In the genomic region with DNA sequence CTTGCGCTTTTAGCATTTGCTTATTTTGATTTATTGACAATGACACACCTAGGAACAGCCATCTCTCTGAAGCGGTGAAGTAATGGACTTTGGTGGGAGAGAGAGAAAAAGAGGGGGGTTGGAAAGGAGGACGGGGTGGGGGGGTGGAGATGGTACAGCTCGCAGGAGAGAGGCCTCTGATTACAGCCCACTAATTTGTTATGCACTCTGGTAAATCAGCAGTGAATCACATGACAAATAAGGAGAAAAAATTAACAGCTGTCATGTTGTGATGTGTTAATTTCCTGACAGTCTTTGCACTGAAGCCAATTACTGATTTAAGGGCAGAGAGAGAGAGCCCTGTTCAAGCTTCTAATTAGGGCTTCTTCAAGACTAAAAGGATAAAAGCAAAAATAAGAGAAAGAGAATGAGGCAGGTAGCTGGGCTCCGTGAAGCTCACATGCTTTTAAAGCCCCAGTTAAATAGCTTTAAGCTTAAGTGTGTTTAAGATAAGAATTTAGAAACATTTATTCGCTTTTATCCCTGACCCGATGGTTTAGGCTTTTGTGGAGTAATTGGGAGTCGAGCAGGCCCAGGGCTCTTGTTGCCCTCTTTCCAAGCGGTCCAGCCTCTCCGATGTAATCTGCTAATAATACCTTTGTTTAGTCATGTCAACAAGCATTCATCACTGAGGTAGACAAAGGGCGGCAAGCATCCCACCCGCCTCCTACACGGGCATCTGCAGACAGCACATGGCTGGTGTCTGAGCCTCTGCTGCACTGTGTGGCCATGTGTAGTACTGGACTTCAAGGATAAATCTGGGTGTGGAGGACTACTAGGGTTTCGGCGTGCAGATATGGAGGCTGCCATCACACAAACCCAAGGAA, we compare ENCODE assay signal across 19 mouse cellular contexts.
DNase-seq lines count a peak whose midpoint lies in the region; ATAC-seq lines count a peak whose summit lies in the region.
"Had no signal": no experiment of that assay in that cellular context is flagged by ENCODE, and none has a peak within 500 bp of the region (broad histone marks: within the 10 kb centered on the region; RNA-seq: fewer than 3 reads in every experiment).

No protein-coding gene starts in this region.

- H3K4me3 ChIP-seq in midbrain, embryonic 12.5 days, result no peak overlapping the region
- no peak overlapping the region for H3K4me3 ChIP-seq in midbrain, embryonic 10.5 days
- H3K4me3 ChIP-seq in embryonic facial prominence, embryonic 14.5 days (ENCODE audit: low read depth, low read length), result no peak overlapping the region
- no peak overlapping the region for H3K4me3 ChIP-seq in hindbrain, embryonic 15.5 days
- H3K4me3 ChIP-seq in heart, embryonic 11.5 days (ENCODE audit: low read depth, low read length), result no peak overlapping the region
- H3K4me3 ChIP-seq: embryonic facial prominence, embryonic 15.5 days; limb, embryonic 13.5 days had no signal

- no peaks in the 10 kb centered on the region for H3K9me3 ChIP-seq in midbrain, embryonic 12.5 days
- H3K9me3 ChIP-seq in midbrain, embryonic 10.5 days (replicated peaks), result no peaks in the 10 kb centered on the region
- no peaks in the 10 kb centered on the region for H3K9me3 ChIP-seq in embryonic facial prominence, embryonic 14.5 days (ENCODE audit: control insufficient read depth, low read length)
- H3K9me3 ChIP-seq in hindbrain, embryonic 15.5 days, result no peaks in the 10 kb centered on the region
- H3K9me3 ChIP-seq in heart, embryonic 11.5 days (replicated peaks; ENCODE audit: control insufficient read depth, low read length), result no peaks in the 10 kb centered on the region
- H3K9me3 ChIP-seq: embryonic facial prominence, embryonic 15.5 days; limb, embryonic 13.5 days had no signal

- ATAC-seq in midbrain, embryonic 12.5 days (ENCODE audit: low FRiP score, low read depth), result peak; percentile 80
- peak; percentile 89 for ATAC-seq in embryonic facial prominence, embryonic 14.5 days (ENCODE audit: low read depth)
- peak; percentile 68; the same call in 1 of the 2 replicates for ATAC-seq in hindbrain, embryonic 15.5 days (ENCODE audit: low FRiP score, low read depth)
- ATAC-seq in erythroid progenitor cell, adult 5-6 weeks (replicated peaks; ENCODE audit: low FRiP score, poor library complexity, severe bottlenecking), result no peak
- ATAC-seq in heart, embryonic 11.5 days (replicated peaks; ENCODE audit: insufficient number of reproducible peaks, low FRiP score, low TSS enrichment), result no peak
- ATAC-seq: intestine, embryonic 16.5 days had no signal

- H3K4me1 ChIP-seq in midbrain, embryonic 12.5 days, result peaks cover 18% of the 10 kb centered on the region; the same call in 1 of the 2 replicates
- H3K4me1 ChIP-seq in midbrain, embryonic 10.5 days, result peaks cover 10% of the 10 kb centered on the region; the same call in 1 of the 2 replicates
- H3K4me1 ChIP-seq in embryonic facial prominence, embryonic 14.5 days (ENCODE audit: control insufficient read depth, insufficient read depth, low read length), result no peaks in the 10 kb centered on the region
- H3K4me1 ChIP-seq in hindbrain, embryonic 15.5 days (replicated peaks), result no peaks in the 10 kb centered on the region
- peaks cover 7% of the 10 kb centered on the region; the same call in 1 of the 2 replicates for H3K4me1 ChIP-seq in heart, embryonic 11.5 days (ENCODE audit: control insufficient read depth, insufficient read depth, low read length)
- H3K4me1 ChIP-seq: embryonic facial prominence, embryonic 15.5 days; limb, embryonic 13.5 days had no signal

- 56% methylated on average over 15 of the region's 15 CpGs for WGBS in midbrain, embryonic 12.5 days
- WGBS in midbrain, embryonic 10.5 days, result 67% methylated on average over 15 of the region's 15 CpGs
- 64% methylated on average over 15 of the region's 15 CpGs for WGBS in embryonic facial prominence, embryonic 14.5 days
- WGBS in hindbrain, embryonic 15.5 days, result 54% methylated on average over 15 of the region's 15 CpGs
- 64% methylated on average over 15 of the region's 15 CpGs for WGBS in heart, embryonic 11.5 days (ENCODE audit: insufficient replicate concordance)

- no peak overlapping the region for H3K27ac ChIP-seq in midbrain, embryonic 12.5 days (replicated peaks)
- H3K27ac ChIP-seq in midbrain, embryonic 10.5 days (replicated peaks), result no peak overlapping the region
- no peak overlapping the region for H3K27ac ChIP-seq in embryonic facial prominence, embryonic 14.5 days (replicated peaks; ENCODE audit: low read depth, low read length)
- H3K27ac ChIP-seq in hindbrain, embryonic 15.5 days (replicated peaks), result no peak overlapping the region
- no peak overlapping the region for H3K27ac ChIP-seq in heart, embryonic 11.5 days (ENCODE audit: low read depth, low read length)
- H3K27ac ChIP-seq: embryonic facial prominence, embryonic 15.5 days; limb, embryonic 13.5 days; stomach, postnatal 0 days had no signal

- DNase-seq in midbrain, embryonic 10.5 days (ENCODE audit: low spot score), result no peak
- peak; percentile 27 for DNase-seq in embryonic facial prominence, embryonic 14.5 days (ENCODE audit: low spot score)
- peak; percentile 80 for DNase-seq in retina, embryonic 14.5 days (ENCODE audit: low spot score)
- no peak for DNase-seq in c-Kit-positive CD71-positive TER-119-positive erythroid progenitor cells, embryonic 14.5 days (ENCODE audit: low spot score)
- DNase-seq: cerebellum, adult 9-11 months; heart, adult 18-20 months; heart, postnatal 10 days; kidney, postnatal 4 days; lung, postnatal 36 days; spleen, adult 18-20 months; thymus, postnatal 36 days had no signal

- peaks cover 15% of the 10 kb centered on the region; the same call in 1 of the 2 replicates for H3K27me3 ChIP-seq in midbrain, embryonic 12.5 days
- H3K27me3 ChIP-seq in midbrain, embryonic 10.5 days (ENCODE audit: low read depth, poor library complexity, severe bottlenecking), result peaks cover 25% of the 10 kb centered on the region; the same call in 1 of the 2 replicates
- no peaks in the 10 kb centered on the region for H3K27me3 ChIP-seq in embryonic facial prominence, embryonic 14.5 days (replicated peaks; ENCODE audit: control insufficient read depth, insufficient read depth, low read length)
- no peaks in the 10 kb centered on the region for H3K27me3 ChIP-seq in hindbrain, embryonic 15.5 days
- peaks cover 4% of the 10 kb centered on the region for H3K27me3 ChIP-seq in heart, embryonic 11.5 days (ENCODE audit: control insufficient read depth, insufficient read depth, low read length)
- H3K27me3 ChIP-seq: embryonic facial prominence, embryonic 15.5 days; limb, embryonic 13.5 days had no signal

- H3K9ac ChIP-seq in midbrain, embryonic 12.5 days (replicated peaks), result no peak overlapping the region
- H3K9ac ChIP-seq in embryonic facial prominence, embryonic 14.5 days (ENCODE audit: low read depth, low read length), result no peak overlapping the region
- no peak overlapping the region for H3K9ac ChIP-seq in hindbrain, embryonic 15.5 days
- H3K9ac ChIP-seq in heart, embryonic 11.5 days (ENCODE audit: low read depth, low read length), result no peak overlapping the region
- H3K9ac ChIP-seq: embryonic facial prominence, embryonic 15.5 days; limb, embryonic 13.5 days had no signal

- no peak overlapping the region for H3K4me2 ChIP-seq in midbrain, embryonic 12.5 days (replicated peaks)
- H3K4me2 ChIP-seq in embryonic facial prominence, embryonic 14.5 days (ENCODE audit: low read depth, low read length), result no peak overlapping the region
- H3K4me2 ChIP-seq in hindbrain, embryonic 15.5 days, result no peak overlapping the region
- no peak overlapping the region for H3K4me2 ChIP-seq in heart, embryonic 11.5 days
- H3K4me2 ChIP-seq: embryonic facial prominence, embryonic 15.5 days; limb, embryonic 13.5 days had no signal

- H3K36me3 ChIP-seq in midbrain, embryonic 12.5 days, result no peaks in the 10 kb centered on the region
- no peaks in the 10 kb centered on the region for H3K36me3 ChIP-seq in midbrain, embryonic 10.5 days
- H3K36me3 ChIP-seq in embryonic facial prominence, embryonic 14.5 days (ENCODE audit: control insufficient read depth, insufficient read depth, low read length), result no peaks in the 10 kb centered on the region
- no peaks in the 10 kb centered on the region for H3K36me3 ChIP-seq in hindbrain, embryonic 15.5 days
- no peaks in the 10 kb centered on the region for H3K36me3 ChIP-seq in heart, embryonic 11.5 days (ENCODE audit: control insufficient read depth, insufficient read depth, low read length)
- H3K36me3 ChIP-seq: embryonic facial prominence, embryonic 15.5 days; limb, embryonic 13.5 days had no signal

Comparison
In these comparisons a context has a peak if more than half of its experiments do, and no peak if none do; other contexts are left out.
1. ATAC-seq: peak in midbrain, embryonic 12.5 days (single experiment), embryonic facial prominence, embryonic 14.5 days (single experiment) and hindbrain, embryonic 15.5 days (single experiment); none in erythroid progenitor cell, adult 5-6 weeks (single experiment) and heart, embryonic 11.5 days (single experiment).
2. DNase-seq: peak in embryonic facial prominence, embryonic 14.5 days (single experiment) and retina, embryonic 14.5 days (single experiment); none in midbrain, embryonic 10.5 days (single experiment) and c-Kit-positive CD71-positive TER-119-positive erythroid progenitor cells, embryonic 14.5 days (single experiment).